Mouse (Mus musculus): ENCODE data around the gene Zdhhc11.

DNA sequence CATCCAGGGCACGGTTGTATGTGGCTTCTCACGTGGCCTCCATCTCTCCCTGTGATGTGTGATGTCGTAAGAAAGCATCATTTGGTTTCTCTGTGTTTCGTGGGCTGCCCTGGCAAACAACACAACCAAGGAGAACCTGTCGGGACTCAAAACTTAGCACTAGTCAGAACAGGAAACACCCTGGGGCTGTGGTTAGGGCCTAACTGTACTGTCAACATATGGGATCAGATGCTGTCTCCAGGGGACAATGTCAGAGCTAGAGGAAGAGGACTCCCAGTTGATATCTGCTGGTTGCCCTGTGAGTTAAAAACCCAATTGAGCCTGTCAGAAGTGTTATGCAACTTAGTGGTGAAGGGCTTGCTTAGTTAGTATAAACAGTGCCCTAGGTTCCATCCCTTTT lies 8.1 kb upstream of the Zdhhc11 start:
- TF ChIP-seq CTCF (IDR thresholded peaks at IDR 0.05; ENCODE audit: low read depth, low read length) (no peak), POLR2AphosphoS5 (IDR thresholded peaks at IDR 0.05; ENCODE audit: insufficient replicate concordance, low read depth, low read length) (no peak), GATA1 (IDR thresholded peaks at IDR 0.05; ENCODE audit: borderline replicate concordance, low read length) (no peak), GATA2 (IDR thresholded peaks at IDR 0.05; ENCODE audit: borderline replicate concordance, low read depth, low read length) (no peak)
